Mouse (Mus musculus) olfactory bulb, adult 2 months (tissue): ENCODE results near the gene Mecom.

Experiments
- CTCF ChIP-seq: fragments of 200-500 bp; IDR thresholded peaks from 2 replicates; pipeline ENCODE4 v1.5.1; 2012; ENCODE audit warnings: low read depth, mild to moderate bottlenecking, low read length, moderate library complexity; ENCODE audit not compliant: insufficient read depth
- POLR2A ChIP-seq: fragments of 200-500 bp; IDR thresholded peaks from 2 replicates; pipeline ENCODE4 v1.6.1; 2012; ENCODE audit warnings: mild to moderate bottlenecking, low read depth, low read length, moderate library complexity; ENCODE audit not compliant: insufficient read depth

- TF ChIP-seq CTCF, result no peak
- no peak for TF ChIP-seq POLR2A
These were observed 61.4 kb downstream of the Mecom start for GRCm38 (mm10) chr3:30486422-30486821.
